Mouse (Mus musculus) ES-Bruce4 (cell line): ENCODE results near the gene Mapk3.

Experiments
- CTCF ChIP-seq: IDR thresholded peaks from one replicate; pipeline ENCODE4 v1.8.1; 2011; ENCODE audit warnings: low read depth, low read length
- EP300 ChIP-seq: IDR thresholded peaks from 2 replicates; pipeline ENCODE4 v1.6.1; 2011; ENCODE audit warnings: low read depth, low read length; ENCODE audit not compliant: insufficient read depth
- POLR2A ChIP-seq: IDR thresholded peaks from one replicate; pipeline ENCODE4 v1.8.1; 2011; ENCODE audit warnings: low read length; ENCODE audit not compliant: insufficient read depth

- TF ChIP-seq POLR2A (no peak), CTCF (no peak), EP300 (no peak)
Observed at GRCm38 (mm10) chr7:126767001-126767400, 7.6 kb downstream of the Mapk3 start.
